Mouse (Mus musculus) right cerebral cortex, postnatal 14 days (tissue): ENCODE results near the gene Il1r2.
A peak's percentile ranks its signal among the peaks of the same experiment; 100 is the strongest.

ENCODE experiments used
- DNase-seq: peaks from one replicate; pipeline ENCODE4 v3.0.0; 2022

Il1r2 gene

GRCm38 (mm10) chr1:40061359-40061758 is 12.5 kb upstream of the Il1r2 start:
- DNase-seq = no peak

DNA sequence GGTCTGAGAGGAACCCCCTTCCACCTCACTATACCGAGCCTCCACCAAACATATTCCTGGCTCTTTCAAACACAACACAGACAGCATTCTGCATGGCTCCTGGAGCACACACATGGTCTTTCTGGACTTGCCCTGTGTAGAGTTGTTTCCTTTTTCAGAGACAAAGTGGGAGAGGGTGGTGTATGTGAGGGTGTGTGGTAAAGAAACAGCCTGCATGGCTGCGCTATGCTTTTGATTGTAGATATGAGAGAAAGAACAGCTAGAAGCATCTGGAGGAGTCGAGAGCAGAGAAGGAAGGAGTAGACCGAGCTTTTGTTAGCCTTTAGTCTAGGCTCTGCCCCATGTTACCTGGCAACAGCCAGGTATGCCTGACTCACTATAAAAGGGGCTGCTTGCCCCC is 10.5 kb upstream of the Il1r2 start:
- DNase-seq = no peak

- DNase-seq = no peak
Observed at GRCm38 (mm10) chr1:40064508-40064907, 9.4 kb upstream of the Il1r2 start.

DNA sequence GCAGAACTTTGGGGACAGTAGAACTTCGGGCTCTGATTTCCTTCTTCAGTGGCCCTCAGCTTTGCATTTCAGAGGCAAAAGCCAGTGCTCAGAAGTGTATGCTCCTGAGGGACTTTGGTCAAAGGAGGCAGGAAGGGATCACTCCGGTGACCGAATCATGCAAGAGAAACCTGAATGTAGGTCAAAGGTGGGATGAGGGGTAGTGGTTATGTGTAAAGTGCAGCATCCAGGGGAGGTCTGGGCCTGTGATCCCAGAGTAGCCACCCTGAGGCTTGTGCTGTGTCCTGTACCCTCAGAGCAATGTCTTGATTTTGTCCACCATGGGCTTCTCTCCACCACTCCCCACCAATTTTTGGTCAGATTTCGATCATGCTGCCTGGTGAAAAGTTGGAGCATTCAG is 1.3 kb upstream of the Il1r2 start:
- no peak for DNase-seq

- DNase-seq = no peak
Observed at GRCm38 (mm10) chr1:40077328-40077727, 3.4 kb downstream of the Il1r2 start.

GRCm38 (mm10) chr1:40081041-40081440 is 7.2 kb downstream of the Il1r2 start:
- DNase-seq = no peak

- peak; percentile 14 for DNase-seq
Observed at GRCm38 (mm10) chr1:40084386-40084785, 10.5 kb downstream of the Il1r2 start.

DNA sequence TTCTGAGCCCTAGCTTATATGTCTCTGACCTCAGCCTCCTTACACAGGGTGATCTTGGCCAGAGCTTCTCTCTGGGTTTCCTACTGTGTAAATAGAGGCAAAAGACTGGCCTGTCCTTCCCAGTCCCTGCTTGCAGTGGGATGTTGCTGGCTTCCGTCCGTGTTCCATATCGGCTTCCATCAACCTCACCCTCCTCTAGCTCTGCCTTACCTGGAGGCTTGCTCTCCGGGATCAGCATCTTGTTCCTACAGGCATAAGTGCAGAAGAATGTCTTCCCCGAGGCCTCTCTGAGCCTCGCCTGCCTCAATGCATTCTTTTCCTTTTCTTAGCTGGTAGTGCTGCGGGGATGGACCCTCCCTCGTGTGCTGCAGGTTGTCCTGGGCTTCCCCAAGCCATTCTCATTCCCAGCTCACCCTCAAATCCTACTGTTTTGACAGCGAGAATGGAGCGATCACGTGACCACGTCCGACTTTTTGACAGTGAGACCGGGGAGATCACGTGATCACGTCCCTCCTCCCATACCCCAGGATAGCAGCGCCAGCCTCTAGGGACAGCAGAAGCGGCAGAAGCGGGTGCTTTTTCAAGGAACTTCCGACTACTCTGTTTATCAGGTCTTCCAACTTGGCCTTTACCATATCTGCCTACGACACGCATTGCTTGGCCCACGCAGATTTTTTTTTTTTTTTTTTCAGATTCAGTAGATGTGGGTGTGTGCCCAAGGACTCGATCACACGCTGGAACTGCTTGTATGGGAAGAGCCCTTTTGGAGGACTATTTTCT is 11.7 kb downstream of the Il1r2 start:
- peak; percentile 70 for DNase-seq

- no peak for DNase-seq
Observed at GRCm38 (mm10) chr1:40091160-40091559, 17.3 kb downstream of the Il1r2 start.

GRCm38 (mm10) chr1:40092541-40092940 is 18.7 kb downstream of the Il1r2 start:
- DNase-seq = no peak

DNA sequence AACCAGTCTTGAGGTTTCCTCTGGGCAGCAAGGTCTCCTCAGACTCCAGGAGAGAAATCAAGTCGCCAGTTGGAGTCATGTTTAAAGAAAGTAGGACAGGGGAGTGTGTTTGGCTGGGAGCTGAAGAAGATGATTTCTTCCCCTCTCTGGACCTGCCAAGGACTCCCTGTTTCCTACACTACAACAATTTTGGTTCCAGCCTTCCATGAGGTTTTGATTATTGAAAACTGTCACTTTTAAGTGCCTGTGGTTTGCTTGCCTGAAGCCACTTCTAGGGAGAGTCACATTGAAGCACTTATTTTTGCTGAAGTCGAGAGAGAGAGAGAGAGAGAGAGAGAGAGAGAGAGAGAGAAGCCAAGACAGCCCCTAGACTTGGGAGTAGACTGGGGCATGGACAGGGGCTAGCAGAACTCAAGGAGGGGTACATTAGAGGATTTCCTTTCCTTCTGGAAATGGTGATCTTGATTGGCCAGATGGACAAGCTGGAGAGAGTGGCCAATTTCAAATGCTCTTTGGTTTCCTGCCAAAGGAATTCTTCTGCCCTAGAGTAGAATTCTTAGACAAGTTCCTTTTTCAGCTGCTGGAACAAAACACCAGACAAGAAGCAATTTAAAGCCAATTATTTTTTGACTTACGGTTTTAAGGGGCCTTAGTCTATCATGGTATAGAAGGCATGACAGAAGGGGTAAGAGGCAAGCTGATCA is 20.9 kb downstream of the Il1r2 start:
- no peak for DNase-seq

DNA sequence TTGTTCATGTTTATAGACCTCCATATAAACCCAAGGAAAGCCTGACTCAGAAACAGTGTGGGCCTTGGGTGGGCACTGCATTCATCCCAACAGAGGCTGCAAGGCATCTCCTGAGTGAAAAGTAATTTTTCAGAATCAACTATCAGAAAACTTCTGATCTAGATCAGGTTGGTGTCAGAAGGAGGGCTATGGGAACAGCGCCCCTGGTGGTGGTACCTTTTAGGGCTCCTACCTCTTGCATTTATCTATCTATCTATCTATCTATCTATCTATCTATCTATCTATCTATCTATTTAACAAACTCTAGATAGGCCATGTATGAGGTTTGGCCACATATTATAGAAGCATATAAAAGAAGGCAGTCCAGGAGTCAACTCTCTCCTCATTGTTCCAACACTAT is 21.7 kb downstream of the Il1r2 start:
- DNase-seq = no peak

DNA sequence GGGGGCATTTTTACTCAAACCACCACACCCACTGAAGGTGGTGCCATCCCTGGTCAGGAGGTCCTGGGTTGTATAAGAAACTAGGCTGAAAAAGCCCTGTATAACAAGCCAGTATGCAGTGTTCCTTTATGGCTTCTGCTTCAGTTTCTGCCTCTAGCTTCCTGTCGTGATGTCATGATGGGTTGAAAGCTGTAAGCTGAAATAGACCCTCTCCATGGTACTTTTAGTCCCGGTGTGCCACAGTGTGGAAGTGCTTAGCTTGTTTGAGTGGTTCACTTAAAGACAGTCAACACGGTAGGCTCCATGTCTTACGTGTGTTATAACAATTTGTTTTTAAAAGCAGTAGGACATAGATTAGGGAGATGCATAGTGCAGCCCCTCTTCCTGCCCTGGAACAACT is 32.4 kb downstream of the Il1r2 start:
- DNase-seq = no peak

GRCm38 (mm10) chr1:40106719-40107118 is 32.8 kb downstream of the Il1r2 start:
- DNase-seq = no peak

DNA sequence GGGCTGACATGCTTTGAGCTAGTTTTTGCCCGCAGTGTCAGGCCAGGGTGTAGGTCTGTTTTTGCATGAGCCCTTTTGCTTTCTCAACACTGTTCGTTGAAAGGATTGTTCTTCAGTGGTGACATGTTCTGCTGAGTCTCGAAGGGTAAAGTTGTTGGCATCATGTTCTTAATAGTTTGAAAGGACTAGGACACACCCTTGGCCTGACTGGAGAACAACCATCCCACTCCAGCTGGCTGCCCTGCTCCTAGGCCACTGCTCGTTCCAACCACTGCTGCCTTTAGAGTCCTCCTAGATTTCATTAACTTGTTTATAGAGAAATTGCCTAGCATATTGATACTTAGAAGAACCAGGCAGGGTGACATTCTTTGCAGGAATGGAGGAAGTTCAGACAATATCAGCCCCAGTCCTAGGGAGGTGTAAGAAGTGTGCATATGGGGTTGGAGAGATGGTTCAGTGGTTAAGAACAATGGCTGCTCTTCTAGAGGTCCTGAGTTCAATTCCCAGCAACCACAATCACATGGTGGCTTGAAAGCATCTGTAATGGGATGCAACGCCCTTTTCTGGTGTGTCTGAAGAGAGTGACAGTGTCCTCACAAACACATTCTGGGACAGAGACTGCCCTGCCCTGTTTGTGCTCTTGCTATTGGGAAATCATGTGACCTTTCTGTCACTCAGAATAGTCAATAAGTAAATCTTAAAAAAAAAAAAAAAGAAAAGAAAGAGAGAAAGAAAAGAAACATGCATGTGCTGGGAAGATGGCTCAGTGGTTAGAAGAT is 34.3 kb downstream of the Il1r2 start:
- DNase-seq = no peak

GRCm38 (mm10) chr1:40109736-40110135 is 35.9 kb downstream of the Il1r2 start:
- no peak for DNase-seq

- DNase-seq = no peak
Observed at GRCm38 (mm10) chr1:40115271-40115670, 41.4 kb downstream of the Il1r2 start.

- peak; percentile 87 for DNase-seq
Observed at GRCm38 (mm10) chr1:40116422-40116821, 42.5 kb downstream of the Il1r2 start.

GRCm38 (mm10) chr1:40117565-40117964 is 43.7 kb downstream of the Il1r2 start:
- no peak for DNase-seq

DNA sequence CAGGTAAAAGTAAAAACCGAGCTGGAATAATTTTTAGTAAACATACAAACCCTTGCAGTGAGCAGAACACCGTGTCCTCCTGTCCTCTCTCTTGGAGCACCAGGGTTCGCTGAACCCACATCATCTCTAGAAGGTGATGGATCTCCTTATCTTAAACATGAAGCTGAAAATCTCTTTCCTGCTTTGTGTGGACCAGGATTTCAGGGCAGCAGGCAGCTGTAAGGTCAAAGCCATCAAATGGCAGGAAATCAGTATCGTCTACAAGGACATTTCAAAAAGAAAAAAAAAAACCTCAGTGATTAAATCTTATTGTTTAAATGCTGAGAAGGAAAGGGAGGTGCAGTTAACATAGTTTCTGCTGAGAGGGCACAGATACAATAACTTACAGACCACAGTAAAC is 50.4 kb downstream of the Il1r2 start:
- no peak for DNase-seq

DNA sequence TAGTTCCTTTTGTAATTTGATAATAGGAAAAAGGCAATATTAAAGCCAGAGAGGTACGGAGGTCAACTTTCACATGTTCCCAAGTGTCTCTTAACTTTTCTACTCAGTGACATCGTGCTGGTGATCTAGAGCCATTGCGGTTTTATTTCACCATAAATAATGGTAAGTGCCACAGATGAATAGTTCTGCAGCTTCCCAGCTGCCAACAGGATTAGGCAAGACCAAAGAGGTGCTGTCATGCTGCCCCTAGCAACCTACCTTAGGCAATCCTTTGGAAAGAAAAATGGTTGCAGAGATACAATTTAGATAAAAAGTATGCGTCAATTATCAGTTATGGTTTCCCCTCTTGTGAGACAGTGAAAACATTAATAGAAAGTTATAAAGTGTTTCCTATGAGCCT is 54.6 kb downstream of the Il1r2 start:
- DNase-seq = no peak

DNA sequence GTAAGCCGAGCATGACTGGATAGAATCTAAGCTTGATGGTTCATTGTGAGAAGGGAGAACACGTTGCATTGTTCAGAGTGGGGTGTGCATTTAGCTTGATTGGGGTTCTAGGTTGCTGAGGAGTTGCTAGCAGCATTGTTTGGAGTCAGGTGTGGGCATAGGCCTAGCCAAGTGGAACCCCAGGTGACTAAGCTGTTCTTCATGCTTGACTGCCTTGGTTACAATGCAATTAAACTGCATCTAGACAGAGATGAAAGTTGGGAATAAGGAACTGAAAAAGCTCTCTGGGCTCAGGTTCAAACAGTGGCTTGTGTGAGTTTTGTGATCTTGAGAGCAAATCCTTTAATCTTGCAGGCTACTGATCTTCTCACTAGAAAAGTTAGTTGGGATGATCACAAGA is 55.4 kb downstream of the Il1r2 start:
- DNase-seq = no peak

DNA sequence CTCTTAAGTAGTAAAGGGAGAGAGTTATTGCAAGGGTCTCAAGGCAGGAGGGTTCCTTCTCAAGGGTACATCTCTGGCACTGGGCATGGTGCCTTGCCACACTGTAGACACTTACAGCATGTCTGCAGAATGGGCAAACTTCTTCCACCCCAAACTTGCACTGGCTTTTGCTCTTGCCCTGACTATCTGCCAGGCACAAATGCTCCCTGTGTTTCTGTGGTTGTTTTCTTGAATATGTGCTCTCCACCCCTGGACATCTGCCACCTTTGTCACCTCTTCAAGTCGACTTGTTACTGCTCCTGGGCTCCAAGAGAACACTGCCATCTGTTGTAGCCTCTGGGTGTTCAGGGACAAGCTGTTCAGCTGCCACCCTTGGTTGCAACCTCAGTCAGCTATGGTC is 57.8 kb downstream of the Il1r2 start:
- no peak for DNase-seq

GRCm38 (mm10) chr1:40132721-40133120 is 58.8 kb downstream of the Il1r2 start:
- no peak for DNase-seq
